ENCODE assay signal across 18 mouse cellular contexts in the genomic region with DNA sequence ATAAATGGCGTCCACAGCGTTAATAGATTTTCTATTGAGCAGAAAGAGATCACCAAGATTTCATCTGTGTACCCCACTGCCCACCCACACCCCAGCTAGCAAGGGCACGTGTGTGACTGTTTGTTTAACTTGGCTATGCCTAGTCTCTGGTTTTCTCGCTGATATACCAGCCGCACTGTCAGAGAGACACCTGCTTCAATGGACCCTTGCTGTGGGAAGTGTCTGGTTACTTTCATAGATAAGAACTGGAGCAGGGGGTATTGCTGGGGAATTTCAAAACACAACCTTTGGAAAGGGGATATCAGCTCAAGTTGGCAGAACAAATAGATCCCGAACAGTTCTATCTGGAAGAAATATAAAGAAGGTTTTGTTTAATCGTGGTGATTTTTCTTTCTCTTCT.
"Had no signal": no experiment of that assay in that cellular context is flagged by ENCODE, and none has a peak within 500 bp of the region (broad histone marks: within the 10 kb centered on the region; RNA-seq: fewer than 3 reads in every experiment).

No protein-coding gene starts in this region.

- DNase-seq: lung, embryonic 14.5 days; lung, postnatal 10 days; lung, postnatal 4 days; midbrain, embryonic 14.5 days; retina, postnatal 1 day; right cerebral cortex, adult 18-20 months; right cerebral cortex, postnatal 25 days; right cerebral cortex, postnatal 4 days; spleen, adult 18-20 months; thymus, adult 18-20 months; thymus, postnatal 14 days; thymus, postnatal 36 days had no signal

- H3K4me2 ChIP-seq: lung, embryonic 14.5 days; midbrain, embryonic 12.5 days; neural tube, embryonic 13.5 days; neural tube, embryonic 15.5 days had no signal

- H3K4me3 ChIP-seq: midbrain, embryonic 10.5 days; midbrain, embryonic 12.5 days; myocyte; neural tube, embryonic 13.5 days; neural tube, embryonic 15.5 days had no signal

- ATAC-seq: midbrain, embryonic 16.5 days had no signal

- H3K9ac ChIP-seq: lung, embryonic 14.5 days; midbrain, embryonic 12.5 days; neural tube, embryonic 13.5 days; neural tube, embryonic 15.5 days had no signal

- H3K27me3 ChIP-seq: neural tube, embryonic 13.5 days; neural tube, embryonic 15.5 days had no signal

- H3K27ac ChIP-seq: midbrain, embryonic 10.5 days; midbrain, embryonic 12.5 days; neural tube, embryonic 13.5 days; neural tube, embryonic 15.5 days had no signal

- H3K36me3 ChIP-seq: midbrain, embryonic 10.5 days; midbrain, embryonic 12.5 days; neural tube, embryonic 13.5 days; neural tube, embryonic 15.5 days had no signal

- H3K9me3 ChIP-seq: midbrain, embryonic 10.5 days; midbrain, embryonic 12.5 days; neural tube, embryonic 13.5 days; neural tube, embryonic 15.5 days had no signal
